Mouse (Mus musculus): Measurements from ENCODE around the gene Sfta2.

The Sfta2 gene

DNA sequence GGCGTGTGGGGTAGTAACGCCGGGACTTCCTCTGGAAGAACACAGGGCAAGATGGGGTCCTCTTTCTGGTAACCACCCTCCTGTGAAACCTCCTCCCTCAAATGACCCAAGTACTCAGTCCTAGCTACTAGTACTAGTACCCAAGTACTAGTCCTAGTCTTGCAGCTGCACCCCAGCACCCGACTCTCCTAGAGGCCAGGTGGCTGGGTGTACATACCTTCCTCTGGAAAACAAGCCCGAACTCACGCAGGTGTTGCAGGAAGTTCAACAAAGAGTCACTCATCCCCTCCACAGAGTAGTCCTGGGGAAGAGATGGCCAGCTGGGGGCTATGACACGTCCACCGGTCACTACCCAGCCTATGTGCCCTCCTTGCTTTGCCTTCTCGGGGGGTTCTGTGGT lies 68.4 kb downstream of the Sfta2 start:
- in situ Hi-C loops (cut with MboI; ENCODE audit: unreplicated experiment in 2 of 2), result no loop called here

DNA sequence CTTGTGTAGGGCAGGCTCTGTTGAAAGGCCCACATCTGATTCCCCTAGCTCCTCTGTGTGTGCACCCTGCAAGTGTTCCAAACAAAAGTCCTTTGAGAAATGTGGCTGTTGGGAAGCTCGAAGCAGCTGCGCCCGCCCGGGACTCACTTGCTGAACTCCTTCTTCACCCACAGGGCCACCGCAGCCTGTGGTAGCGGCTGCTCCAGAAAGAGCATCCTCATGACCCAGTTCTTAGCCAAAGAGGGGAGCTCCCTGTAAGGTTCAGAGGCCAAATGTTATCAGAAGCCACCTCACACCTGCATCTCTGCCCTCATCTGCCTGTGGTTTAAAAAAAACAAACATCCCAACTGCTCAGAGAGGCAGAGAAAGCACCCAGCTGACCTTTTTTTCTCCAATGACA lies 70.5 kb downstream of the Sfta2 start:
- in situ Hi-C loops (cut with MboI; ENCODE audit: unreplicated experiment in 2 of 2), result no loop called here

DNA sequence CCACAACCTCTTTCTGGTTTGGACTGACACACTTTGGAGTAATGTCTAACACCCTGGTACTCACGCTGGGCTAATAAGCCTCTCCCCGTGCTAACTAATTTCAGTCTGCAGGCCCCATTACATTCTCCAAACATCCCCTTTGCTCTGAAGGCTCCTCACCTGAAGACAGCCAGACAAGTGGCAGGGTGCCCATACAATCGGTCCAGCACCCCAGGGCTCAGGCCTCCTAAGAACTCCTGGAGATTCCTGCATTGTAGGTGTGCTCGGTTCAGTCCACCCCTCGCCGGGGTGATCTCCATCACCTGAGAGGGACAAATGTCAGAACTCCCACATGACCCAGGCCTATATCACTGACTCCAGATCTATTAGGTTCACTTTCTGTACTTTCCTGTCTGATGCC lies 71.2 kb downstream of the Sfta2 start:
- in situ Hi-C loops (cut with MboI; ENCODE audit: unreplicated experiment in 2 of 2), result no loop called here

DNA sequence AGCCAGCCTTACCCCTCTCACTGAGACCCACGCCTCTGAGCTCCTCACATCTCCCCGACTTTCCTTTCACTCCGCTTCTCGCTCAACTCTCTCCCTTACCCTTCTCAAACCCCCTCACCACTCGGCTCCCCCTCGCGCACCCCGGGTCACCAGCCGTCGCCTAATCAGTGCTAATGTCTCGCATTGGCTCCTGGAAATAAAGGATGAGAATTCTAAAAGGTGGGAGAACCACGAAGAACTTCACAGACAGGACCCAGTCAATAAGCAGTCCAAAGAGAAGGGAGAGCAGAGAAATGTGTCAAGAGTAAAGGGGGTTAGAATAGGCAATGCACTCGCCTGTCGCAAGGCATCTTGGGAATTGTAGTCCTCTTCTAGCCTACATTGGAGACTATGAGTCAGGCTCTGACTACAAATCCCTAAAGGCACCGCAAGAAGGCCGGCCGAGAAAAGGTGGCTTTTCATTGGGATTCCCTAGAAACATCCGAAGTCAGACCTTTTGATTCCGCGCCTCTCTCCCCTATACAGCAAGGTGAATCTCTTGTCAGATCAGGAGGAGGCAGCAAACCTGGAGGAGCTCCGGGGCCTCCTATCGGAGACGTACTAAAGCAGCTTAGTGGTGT lies 72.2 kb downstream of the Sfta2 start, which contains the start of gene Gtf2h4:
Gtf2h4 (minus strand) TSS at position 324 of the 620 bp plus-strand sequence.
- in situ Hi-C loops (cut with MboI; ENCODE audit: unreplicated experiment in 2 of 2), result no loop called here

- in situ Hi-C loops (cut with MboI; ENCODE audit: unreplicated experiment in 2 of 2), result no loop called here
These were observed 79.2 kb downstream of the Sfta2 start for GRCm38 (mm10) chr17:35680591-35680990.

GRCm38 (mm10) chr17:35681986-35682385 lies 80.6 kb downstream of the Sfta2 start:
- in situ Hi-C loops (cut with MboI; ENCODE audit: unreplicated experiment in 2 of 2), result no loop called here

- in situ Hi-C loops (cut with MboI; ENCODE audit: unreplicated experiment in 2 of 2), result no loop called here
These were observed 83.7 kb downstream of the Sfta2 start for GRCm38 (mm10) chr17:35685061-35685460.

GRCm38 (mm10) chr17:35688347-35689175 lies 87.2 kb downstream of the Sfta2 start:
- in situ Hi-C loops (cut with MboI; ENCODE audit: unreplicated experiment in 2 of 2), result no loop called here

DNA sequence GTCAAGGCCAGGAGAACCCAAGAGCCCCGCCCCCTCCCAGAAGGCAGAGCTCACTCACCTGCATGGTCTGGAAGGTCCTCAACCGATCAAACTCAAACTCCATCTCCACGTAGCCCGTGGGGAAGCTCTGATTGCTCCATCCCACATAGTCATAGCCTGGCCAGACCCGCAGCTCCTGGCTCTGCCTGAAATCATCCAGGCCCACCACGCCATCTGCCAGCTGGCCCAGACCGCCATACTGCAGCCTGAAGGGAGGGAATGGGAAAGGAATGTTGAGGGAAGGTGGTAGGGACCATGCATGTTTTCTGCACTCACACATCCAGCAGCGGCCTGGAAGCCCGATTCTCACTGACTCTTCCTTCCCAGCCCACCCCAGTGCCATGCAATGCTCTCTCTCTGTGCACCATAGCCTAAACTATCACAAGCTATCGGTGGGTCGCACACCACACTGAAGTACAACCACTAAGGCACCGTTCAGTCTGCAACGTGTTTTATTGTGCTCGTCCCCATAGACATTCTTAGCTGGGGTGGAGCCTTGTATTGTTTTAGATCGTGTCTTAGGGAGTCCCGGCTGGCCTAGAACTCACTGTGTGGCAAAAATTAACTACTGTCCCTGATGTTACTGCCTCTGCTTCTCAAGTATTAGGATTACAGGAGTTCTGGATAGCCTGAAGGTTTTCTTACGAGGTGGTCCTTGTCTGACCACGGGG lies 88.7 kb downstream of the Sfta2 start:
- in situ Hi-C loops (cut with MboI; ENCODE audit: unreplicated experiment in 2 of 2), result no loop called here

DNA sequence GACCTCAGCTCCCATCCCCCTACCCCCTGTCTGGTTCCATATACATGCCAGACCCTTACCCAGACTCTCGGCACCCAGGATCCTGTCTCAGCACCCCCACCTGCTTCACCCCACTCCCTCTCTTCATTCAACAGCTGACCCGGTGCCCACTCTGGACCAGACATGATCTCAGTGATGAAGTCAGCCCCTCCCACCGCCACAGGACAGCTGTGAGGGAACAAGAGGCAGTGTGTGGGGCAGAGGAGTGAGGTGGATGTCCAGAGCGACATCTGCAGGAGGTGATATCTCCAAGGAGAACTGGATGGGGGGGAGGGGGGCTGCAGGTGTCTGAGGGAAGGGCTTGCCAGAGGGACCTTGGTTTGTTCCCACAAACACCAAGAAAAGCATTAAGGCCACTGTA lies 90.5 kb downstream of the Sfta2 start:
- in situ Hi-C loops (cut with MboI; ENCODE audit: unreplicated experiment in 2 of 2), result no loop called here

GRCm38 (mm10) chr17:35692368-35692767 lies 91.0 kb downstream of the Sfta2 start:
- in situ Hi-C loops (cut with MboI; ENCODE audit: unreplicated experiment in 2 of 2), result no loop called here

DNA sequence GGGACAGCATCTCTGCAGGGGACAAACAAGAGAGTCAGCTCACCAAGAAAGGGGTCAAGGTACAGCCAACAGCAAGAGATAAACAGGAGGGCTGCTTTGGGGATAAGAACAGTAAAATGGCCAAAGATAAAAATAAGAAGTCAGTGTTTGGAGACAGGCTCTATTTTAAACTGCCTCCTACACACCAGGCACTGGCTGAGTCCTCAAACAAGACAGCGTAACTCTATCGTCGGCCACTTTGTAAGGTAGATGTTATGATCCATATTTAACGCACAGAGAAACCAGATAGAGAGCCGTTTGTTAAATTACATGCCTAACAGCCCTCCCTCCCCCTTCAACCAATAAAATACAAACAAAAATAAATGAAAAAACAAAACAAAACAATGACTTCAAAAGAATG lies 92.6 kb downstream of the Sfta2 start:
- in situ Hi-C loops (cut with MboI; ENCODE audit: unreplicated experiment in 2 of 2), result no loop called here

GRCm38 (mm10) chr17:35695289-35695688 lies 93.9 kb downstream of the Sfta2 start:
- in situ Hi-C loops (cut with MboI; ENCODE audit: unreplicated experiment in 2 of 2), result no loop called here

- in situ Hi-C loops (cut with MboI; ENCODE audit: unreplicated experiment in 2 of 2), result no loop called here
These were observed 95.3 kb downstream of the Sfta2 start for GRCm38 (mm10) chr17:35696691-35697090.

DNA sequence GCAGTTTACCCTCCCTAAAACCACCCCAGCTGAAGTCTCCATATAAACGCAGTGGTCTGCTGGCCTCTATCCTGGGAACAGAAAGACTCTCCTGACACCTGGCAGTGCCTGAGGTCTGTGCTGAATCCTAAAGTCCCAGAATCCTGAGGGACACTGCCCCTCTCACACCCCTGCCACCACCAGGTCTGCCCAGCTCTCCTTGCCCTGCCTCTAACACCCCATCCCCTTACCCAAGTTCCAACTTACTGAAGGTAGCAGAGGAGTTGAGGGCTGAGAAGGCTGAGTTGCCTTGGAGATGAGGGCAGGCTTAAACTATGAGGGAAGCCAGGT lies 96.0 kb downstream of the Sfta2 start:
- in situ Hi-C loops (cut with MboI; ENCODE audit: unreplicated experiment in 2 of 2), result no loop called here

- in situ Hi-C loops (cut with MboI; ENCODE audit: unreplicated experiment in 2 of 2), result no loop called here
These were observed 96.6 kb downstream of the Sfta2 start for GRCm38 (mm10) chr17:35697759-35698500.

DNA sequence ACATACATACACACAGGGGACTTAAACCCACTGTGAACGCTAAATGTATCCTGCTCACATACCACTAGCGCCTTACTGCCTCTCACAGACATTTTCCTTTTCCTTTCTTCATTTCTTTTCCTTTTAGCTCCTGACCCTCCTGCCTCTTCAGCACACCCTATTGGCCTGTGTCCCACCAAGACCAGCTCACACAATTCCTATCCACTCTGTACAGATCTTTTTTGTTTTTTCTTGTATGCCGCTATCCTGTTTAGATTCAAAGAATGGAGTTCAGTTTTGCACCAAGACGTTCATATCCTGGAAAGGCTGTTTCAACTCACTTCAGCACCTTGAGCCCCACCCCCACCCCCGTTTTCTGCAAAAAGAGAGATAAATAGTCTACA lies 97.1 kb downstream of the Sfta2 start:
- in situ Hi-C loops (cut with MboI; ENCODE audit: unreplicated experiment in 2 of 2), result no loop called here

- in situ Hi-C loops (cut with MboI; ENCODE audit: unreplicated experiment in 2 of 2), result no loop called here
These were observed 98.6 kb downstream of the Sfta2 start for GRCm38 (mm10) chr17:35699919-35700318.
